Mouse (Mus musculus): ENCODE measurements around the gene Dapk1.

DNA sequence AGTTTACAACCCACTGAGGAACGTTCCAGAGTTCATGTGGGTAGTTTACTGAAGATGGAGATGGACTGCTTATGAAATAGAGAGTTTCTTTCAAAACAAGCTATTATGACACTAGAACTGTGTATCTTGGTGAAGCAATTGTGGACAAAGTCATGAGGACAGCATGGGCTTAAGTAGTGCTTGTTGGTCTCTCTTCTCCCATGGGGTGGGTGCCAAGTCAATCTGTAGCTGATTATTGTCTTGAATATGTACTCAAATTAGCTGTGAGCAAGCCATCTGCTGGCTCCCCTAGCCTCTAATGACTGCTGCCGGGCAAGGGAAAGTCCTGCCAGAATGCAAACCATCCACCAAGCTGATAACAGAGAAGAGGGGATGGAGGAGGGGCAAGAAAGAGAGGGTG lies 58.3 kb downstream of the Dapk1 start:
- no peak for TF ChIP-seq CTCF (IDR thresholded peaks at IDR 0.05; ENCODE audit: low read depth)
- no peak for TF ChIP-seq EP300 (IDR thresholded peaks at IDR 0.05; ENCODE audit: low read depth)

All from heart, postnatal 0 days (tissue).